Mouse (Mus musculus): Measurements from ENCODE around the gene Krtap12-1.
"Not testable (repeated sequence)": the region's sequence is repeated elsewhere in the genome, so short reads cannot be mapped to it uniquely, and the experiment has no call there.

Gene Krtap12-1

GRCm38 (mm10) chr10:77741924-77742688 is 21.7 kb downstream of the Krtap12-1 start, which contains the start of gene Gm18596:
TSS of gene Gm18596 (minus strand) at chr10:77742638.
- DNase-seq (ENCODE audit: low read depth, low spot score) = not testable (repeated sequence)

GRCm38 (mm10) chr10:77750686-77751085 is 30.3 kb downstream of the Krtap12-1 start:
- not testable (repeated sequence) for DNase-seq (ENCODE audit: low read depth, low spot score)

GRCm38 (mm10) chr10:77751254-77751653 is 30.9 kb downstream of the Krtap12-1 start, which contains the start of gene Gm9736:
TSS of gene Gm9736 (minus strand) at chr10:77751354.
- DNase-seq (ENCODE audit: low read depth, low spot score) = not testable (repeated sequence)

GRCm38 (mm10) chr10:77752312-77752711 is 31.9 kb downstream of the Krtap12-1 start:
- not testable (repeated sequence) for DNase-seq (ENCODE audit: low read depth, low spot score)

GRCm38 (mm10) chr10:77753448-77753847 is 33.0 kb downstream of the Krtap12-1 start:
- no peak for DNase-seq (ENCODE audit: low read depth, low spot score)

GRCm38 (mm10) chr10:77759582-77759981 is 39.2 kb downstream of the Krtap12-1 start, which contains the start of gene Gm3233:
TSS of gene Gm3233 (minus strand) at chr10:77759682.
- not testable (repeated sequence) for DNase-seq (ENCODE audit: low read depth, low spot score)

- DNase-seq (ENCODE audit: low read depth, low spot score) = no peak
These were observed 49.3 kb downstream of the Krtap12-1 start for GRCm38 (mm10) chr10:77769727-77770126.

Measured in retina, postnatal 7 days (tissue).